Mouse (Mus musculus): ENCODE results near the gene Gm20509. TPM values are rescaled to one million over a fixed set of nuclear protein-coding genes. Genes with fewer than 3 reads are reported as not detected.
"Not testable (repeated sequence)": the region's sequence is repeated elsewhere in the genome, so short reads cannot be mapped to it uniquely, and the experiment has no call there.

Gene Gm20509
- not detected for total RNA-seq (2021)
- long read RNA-seq, experiment 1, result 0 reads
- long read RNA-seq, experiment 2, result 0 reads

- no peak for DNase-seq
- intact Hi-C loops (cut with DNase I), result no loop called here
- TF ChIP-seq CTCF (IDR thresholded peaks at IDR 0.05), result no peak
- H3K27ac ChIP-seq, result peak within 1 kb of the TSS; percentile 35; the same call in 1 of the 2 replicates
- H3K4me3 ChIP-seq, result peak within 1 kb of the TSS; percentile 75
Observed at GRCm38 (mm10) chr9:73102181-73102580, at the start of gene Gm20509. Gm20509 (plus strand) TSS chr9:73102470.

GRCm38 (mm10) chr9:73055441-73055911 is 46.8 kb upstream of the Gm20509 start:
- H3K4me3 ChIP-seq, result no peak overlapping the region; the same call in 1 of the 2 replicates
- no peak for DNase-seq
- TF ChIP-seq CTCF (IDR thresholded peaks at IDR 0.05), result no peak
- H3K27ac ChIP-seq, result peak overlapping the region; percentile 70
- intact Hi-C loops (cut with DNase I), result no loop called here

- no peak for DNase-seq
- intact Hi-C loops (cut with DNase I), result no loop called here
- Histone ChIP-seq H3K27ac (no peak overlapping the region), H3K4me3 (no peak overlapping the region)
- no peak for TF ChIP-seq CTCF (IDR thresholded peaks at IDR 0.05)
Observed at GRCm38 (mm10) chr9:73059224-73059623, 43.0 kb upstream of the Gm20509 start.

- H3K27ac ChIP-seq, result no peak overlapping the region
- no peak overlapping the region for H3K4me3 ChIP-seq
Observed at GRCm38 (mm10) chr9:73063621-73064290, 38.5 kb upstream of the Gm20509 start.

GRCm38 (mm10) chr9:73067086-73067485 is 35.2 kb upstream of the Gm20509 start:
- TF ChIP-seq CTCF (IDR thresholded peaks at IDR 0.05), result no peak

More at GRCm38 (mm10) chr9:73063621-73064290, 38.5 kb upstream of the Gm20509 start:
- intact Hi-C loops (cut with DNase I), result no loop called here
- TF ChIP-seq CTCF (IDR thresholded peaks at IDR 0.05), result no peak
- no peak for DNase-seq

GRCm38 (mm10) chr9:73068230-73068679 is 34.0 kb upstream of the Gm20509 start:
- intact Hi-C loops (cut with DNase I), result no loop called here
- DNase-seq, result no peak
- peak overlapping the region; percentile 48 for H3K27ac ChIP-seq

More at GRCm38 (mm10) chr9:73067086-73067485, 35.2 kb upstream of the Gm20509 start:
- Histone ChIP-seq H3K4me3 (peak overlapping the region; percentile 35; the same call in 1 of the 2 replicates), H3K27ac (no peak overlapping the region)
- DNase-seq, result no peak
- intact Hi-C loops (cut with DNase I), result no loop called here

GRCm38 (mm10) chr9:73068688-73069087 is 33.6 kb upstream of the Gm20509 start:
- TF ChIP-seq CTCF (IDR thresholded peaks at IDR 0.05), result no peak
- Histone ChIP-seq H3K4me3 (no peak overlapping the region), H3K27ac (peak overlapping the region; percentile 48)
- no peak for DNase-seq
- intact Hi-C loops (cut with DNase I), result no loop called here

More at GRCm38 (mm10) chr9:73068230-73068679, 34.0 kb upstream of the Gm20509 start:
- no peak for TF ChIP-seq CTCF (IDR thresholded peaks at IDR 0.05)
- H3K4me3 ChIP-seq, result no peak overlapping the region

- DNase-seq, result no peak
- 0 out of 2 replicates have a peak, but pooled peaks have one; percentile 11 for TF ChIP-seq CTCF (IDR thresholded peaks at IDR 0.05)
- H3K27ac ChIP-seq, result peak overlapping the region; percentile 31; the same call in 1 of the 2 replicates
- H3K4me3 ChIP-seq, result no peak overlapping the region
- intact Hi-C loops (cut with DNase I), result no loop called here
Observed at GRCm38 (mm10) chr9:73070971-73071659, 31.2 kb upstream of the Gm20509 start.

- Histone ChIP-seq H3K4me3 (no peak overlapping the region), H3K27ac (no peak overlapping the region)
- no peak for DNase-seq
- intact Hi-C loops (cut with DNase I), result no loop called here
- TF ChIP-seq CTCF (IDR thresholded peaks at IDR 0.05), result no peak
Observed at GRCm38 (mm10) chr9:73072426-73072825, 29.8 kb upstream of the Gm20509 start.

GRCm38 (mm10) chr9:73073169-73073568 is 29.1 kb upstream of the Gm20509 start:
- Histone ChIP-seq H3K4me3 (no peak overlapping the region), H3K27ac (no peak overlapping the region)
- intact Hi-C loops (cut with DNase I), result no loop called here
- no peak for DNase-seq
- no peak for TF ChIP-seq CTCF (IDR thresholded peaks at IDR 0.05)

- H3K27ac ChIP-seq; intact Hi-C loops (cut with DNase I); DNase-seq; H3K4me3 ChIP-seq: not testable (repeated sequence)
Observed at GRCm38 (mm10) chr9:73079349-73079748, 22.9 kb upstream of the Gm20509 start.

- intact Hi-C loops (cut with DNase I), result no loop called here
- DNase-seq, result no peak
- no peak for TF ChIP-seq CTCF (IDR thresholded peaks at IDR 0.05)
- no peak overlapping the region for H3K27ac ChIP-seq
- H3K4me3 ChIP-seq, result no peak overlapping the region
Observed at GRCm38 (mm10) chr9:73079801-73080325, 22.4 kb upstream of the Gm20509 start.
